Mouse (Mus musculus): ENCODE measurements around the gene Ccl8.

DNA sequence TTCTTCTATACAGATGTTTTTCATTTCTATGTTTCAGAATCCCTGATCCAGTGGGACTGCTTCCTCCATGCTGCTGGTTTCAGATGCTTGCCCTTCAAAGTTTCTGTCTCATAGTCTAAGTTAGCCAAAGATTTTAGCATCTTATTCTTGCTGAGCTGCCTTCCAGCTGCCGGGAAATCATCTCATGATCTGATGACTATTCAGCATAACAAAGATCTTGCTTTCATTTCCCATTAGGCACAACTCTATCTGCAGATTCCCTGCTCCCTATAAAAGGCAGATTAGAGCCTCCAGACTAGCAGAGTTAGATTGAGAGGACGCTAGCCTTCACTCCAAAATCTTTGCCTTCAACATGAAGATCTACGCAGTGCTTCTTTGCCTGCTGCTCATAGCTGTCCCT lies at the start of gene Ccl8:
- TF ChIP-seq POLR2A (IDR thresholded peaks at IDR 0.05; ENCODE audit: control insufficient read depth in 1 of 2, insufficient read depth in 1 of 2, low read depth in 1 of 2, low read length in 2 of 2, poor library complexity in 1 of 2), result no peak
- TF ChIP-seq TCF12 (IDR thresholded peaks at IDR 0.05; ENCODE audit: low read depth, low read length), result no peak

All from MEL (cell line).